Comparison of ENCODE assay signal across 8 mouse cellular contexts in the genomic region with DNA sequence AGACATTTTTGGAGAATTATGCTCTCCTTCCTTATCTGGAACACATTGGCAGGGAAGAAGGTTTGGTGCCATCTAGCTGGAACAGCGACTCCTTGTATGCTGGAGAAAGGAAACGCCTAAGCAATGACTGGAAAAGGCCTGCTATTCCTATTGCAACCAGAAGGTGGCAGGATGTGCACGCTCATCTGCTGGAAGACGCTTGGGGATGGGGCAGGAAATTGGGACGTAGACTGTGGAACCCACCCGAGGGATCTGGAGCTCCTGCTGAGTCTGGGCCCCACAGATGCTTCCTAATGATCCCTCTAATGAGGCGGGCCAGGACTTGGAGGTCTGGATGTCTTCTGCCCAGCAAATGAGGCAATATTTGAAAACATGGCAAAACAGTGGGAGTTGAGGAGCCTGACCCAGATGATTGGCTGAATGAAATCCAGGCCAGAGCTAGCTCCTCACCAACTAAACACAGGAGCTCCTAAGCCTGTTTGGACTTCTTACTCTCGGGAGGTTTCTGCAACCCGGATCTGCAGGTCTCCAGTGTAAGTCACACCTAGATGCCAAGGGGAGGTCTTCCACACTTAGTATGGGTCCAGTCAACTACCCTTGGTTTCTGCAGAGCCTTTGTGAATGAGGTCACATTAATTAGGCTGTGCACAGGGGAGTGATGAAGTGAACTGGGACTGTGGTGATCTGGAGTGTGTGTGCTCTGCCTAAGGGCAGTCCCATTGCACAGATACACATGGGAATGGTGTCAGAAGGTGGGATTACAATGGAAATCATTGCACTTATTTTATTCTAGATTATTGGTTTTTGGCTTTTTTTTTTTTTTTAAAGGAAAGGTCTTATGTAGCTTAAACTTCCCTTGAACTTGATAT. TPM values are rescaled to one million over a fixed set of nuclear protein-coding genes. Genes with fewer than 3 reads are reported as not detected.
DNase-seq lines count a peak whose midpoint lies in the region; ATAC-seq lines count a peak whose summit lies in the region.

No protein-coding gene starts in this region.

- no peak overlapping the region for H3K4me3 ChIP-seq in kidney, embryonic 16.5 days (ENCODE audit: low read length)

- no peak overlapping the region for H3K27ac ChIP-seq in kidney, embryonic 16.5 days (ENCODE audit: low read length)

- H3K27me3 ChIP-seq in kidney, embryonic 16.5 days (ENCODE audit: insufficient read depth, low read length), result no peaks in the 10 kb centered on the region

- no peaks in the 10 kb centered on the region for H3K4me1 ChIP-seq in kidney, embryonic 16.5 days (ENCODE audit: insufficient read depth, low read length)

- H3K36me3 ChIP-seq in kidney, embryonic 16.5 days (ENCODE audit: insufficient read depth, low read length), result no peaks in the 10 kb centered on the region

- no peak overlapping the region for H3K4me2 ChIP-seq in kidney, embryonic 16.5 days (replicated peaks; ENCODE audit: low read depth, low read length)

- peak; percentile 37 for DNase-seq in 3134 (ENCODE audit: extremely low read depth, insufficient read length, low spot score)
- DNase-seq in WW6 (ENCODE audit: low read depth, low spot score), result peak; percentile 65
- DNase-seq in cerebellum, postnatal 4 days (ENCODE audit: low spot score in 2 of 2), result peak; percentile 63 to 81
- DNase-seq in gastrocnemius, postnatal 10 days, result peak; percentile 61
- DNase-seq in liver, result peak; percentile 61
- peak; percentile 12 to 17 for DNase-seq in natural killer cell, adult 2 months (ENCODE audit: low spot score in 2 of 2)
- peak; percentile 72 for DNase-seq in testis, postnatal 10 days (ENCODE audit: low spot score)

- no peak overlapping the region for H3K9ac ChIP-seq in kidney, embryonic 16.5 days (replicated peaks; ENCODE audit: low read length)

- 2% methylated on average over 9 of the region's 9 CpGs for WGBS in kidney, embryonic 16.5 days

- no peaks in the 10 kb centered on the region for H3K9me3 ChIP-seq in kidney, embryonic 16.5 days (ENCODE audit: low read length)

- peak; percentile 72; the same call in 1 of the 2 replicates for ATAC-seq in kidney, embryonic 16.5 days (ENCODE audit: low FRiP score, low TSS enrichment)

RNA-seq across cellular contexts. Expression of a gene that starts 49.6 kb away (rescaled TPM):
- total RNA-seq in gastrocnemius, postnatal 10 days (2021), result 10 to 100 TPM; 66.0 to 69.4 TPM
- polyA plus RNA-seq in kidney, embryonic 16.5 days (2015; fragmentation: Nextera tagmentation; extraction: Ambion mirVana), result 188 and 197 TPM in 2 replicates

RNA-seq across cellular contexts. Expression of a gene that starts 58.0 kb away (rescaled TPM):
- 10 to 100 TPM; 66.8 to 84.1 TPM for total RNA-seq in gastrocnemius, postnatal 10 days (2021)
- 376 and 406 TPM in 2 replicates for polyA plus RNA-seq in kidney, embryonic 16.5 days (2015; fragmentation: Nextera tagmentation; extraction: Ambion mirVana)

Comparison
In these comparisons a context has a peak if more than half of its experiments do, and no peak if none do; other contexts are left out.
1. DNase-seq: peak in every context shown above with its lines; median percentile 72 in cerebellum, postnatal 4 days; 72 in testis, postnatal 10 days; 65 in WW6; 61 in gastrocnemius, postnatal 10 days; 61 in liver; 37 in 3134; 14 in natural killer cell, adult 2 months.